Mouse (Mus musculus): ENCODE data around the gene Thada.
"Not testable (repeated sequence)": the region's sequence is repeated elsewhere in the genome, so short reads cannot be mapped to it uniquely, and the experiment has no call there.

Thada gene

DNA sequence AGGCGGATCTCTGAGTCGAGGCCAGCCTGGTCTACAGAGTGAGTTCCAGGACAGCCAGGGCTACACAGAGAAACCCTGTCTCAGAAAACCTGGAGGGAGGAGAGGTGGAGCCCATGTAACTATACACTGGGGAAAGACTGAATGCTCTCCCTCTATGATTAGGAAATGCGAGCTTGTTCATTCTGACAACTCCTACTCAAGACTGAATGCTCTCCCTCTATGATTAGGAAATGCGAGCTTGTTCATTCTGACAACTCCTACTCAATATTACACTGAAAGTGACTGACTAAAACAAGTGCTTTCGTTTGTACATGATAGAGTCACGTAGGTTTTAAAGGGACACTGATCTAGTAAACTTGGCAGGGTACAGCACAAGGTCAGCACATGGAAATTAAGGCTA lies 174.8 kb downstream of the Thada start:
- not testable (repeated sequence) for DNase-seq (ENCODE audit: low spot score in 2 of 2)

DNA sequence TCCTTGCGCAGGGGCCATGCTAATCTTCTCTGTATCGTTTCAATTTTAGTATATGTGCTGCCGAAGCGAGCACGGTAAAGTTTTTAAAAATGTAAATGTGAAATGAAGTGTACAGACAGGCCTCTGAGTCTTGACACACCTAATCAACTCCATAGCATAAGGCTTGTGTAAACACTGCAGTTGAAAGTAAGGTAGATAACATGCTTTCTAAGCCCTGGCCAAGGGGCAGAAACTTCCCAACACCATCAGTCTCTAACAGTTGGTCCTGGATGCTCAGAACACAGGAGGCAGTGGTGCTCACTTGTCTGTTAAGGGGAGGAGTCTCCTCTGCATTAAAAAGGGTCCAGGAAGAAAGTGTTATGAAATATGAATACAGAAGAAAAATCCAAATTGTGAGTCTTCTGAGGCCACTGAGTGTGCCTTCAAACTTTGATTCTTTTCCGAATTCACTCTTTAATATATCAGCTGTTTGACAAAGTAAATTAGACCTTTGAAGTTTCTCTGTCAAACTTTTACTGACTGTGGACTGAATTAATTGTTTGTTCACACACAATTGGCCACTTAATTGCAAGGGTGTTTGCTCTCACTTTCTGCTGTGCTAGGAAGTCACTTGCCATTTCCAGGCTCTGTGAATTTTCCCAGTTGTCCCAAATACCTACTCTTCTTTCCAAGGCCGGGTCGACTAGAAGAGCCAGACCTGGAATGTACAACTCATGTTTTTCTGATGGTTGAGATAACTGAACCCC lies 178.2 kb downstream of the Thada start:
- DNase-seq (ENCODE audit: low spot score in 2 of 2): no peak

DNA sequence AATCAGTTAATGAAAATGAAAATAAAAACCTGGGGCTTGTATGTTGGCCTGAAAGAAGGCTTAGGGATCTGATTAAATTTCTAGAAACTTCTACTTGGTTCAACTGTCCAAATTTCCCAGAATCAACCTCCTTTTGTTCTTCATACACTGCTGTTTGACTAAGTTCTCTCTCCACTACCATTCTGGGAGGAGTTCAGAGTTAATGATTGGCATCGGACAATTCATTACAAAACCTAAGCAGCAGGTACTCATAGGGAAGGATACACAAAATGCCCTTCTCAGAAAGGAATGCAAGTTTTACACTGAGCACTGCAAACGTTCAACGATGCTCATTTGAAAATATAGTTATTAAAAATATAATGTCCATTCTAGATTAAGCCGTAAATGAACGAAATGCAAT lies 179.5 kb downstream of the Thada start:
- no peak for DNase-seq (ENCODE audit: low spot score in 2 of 2)

DNA sequence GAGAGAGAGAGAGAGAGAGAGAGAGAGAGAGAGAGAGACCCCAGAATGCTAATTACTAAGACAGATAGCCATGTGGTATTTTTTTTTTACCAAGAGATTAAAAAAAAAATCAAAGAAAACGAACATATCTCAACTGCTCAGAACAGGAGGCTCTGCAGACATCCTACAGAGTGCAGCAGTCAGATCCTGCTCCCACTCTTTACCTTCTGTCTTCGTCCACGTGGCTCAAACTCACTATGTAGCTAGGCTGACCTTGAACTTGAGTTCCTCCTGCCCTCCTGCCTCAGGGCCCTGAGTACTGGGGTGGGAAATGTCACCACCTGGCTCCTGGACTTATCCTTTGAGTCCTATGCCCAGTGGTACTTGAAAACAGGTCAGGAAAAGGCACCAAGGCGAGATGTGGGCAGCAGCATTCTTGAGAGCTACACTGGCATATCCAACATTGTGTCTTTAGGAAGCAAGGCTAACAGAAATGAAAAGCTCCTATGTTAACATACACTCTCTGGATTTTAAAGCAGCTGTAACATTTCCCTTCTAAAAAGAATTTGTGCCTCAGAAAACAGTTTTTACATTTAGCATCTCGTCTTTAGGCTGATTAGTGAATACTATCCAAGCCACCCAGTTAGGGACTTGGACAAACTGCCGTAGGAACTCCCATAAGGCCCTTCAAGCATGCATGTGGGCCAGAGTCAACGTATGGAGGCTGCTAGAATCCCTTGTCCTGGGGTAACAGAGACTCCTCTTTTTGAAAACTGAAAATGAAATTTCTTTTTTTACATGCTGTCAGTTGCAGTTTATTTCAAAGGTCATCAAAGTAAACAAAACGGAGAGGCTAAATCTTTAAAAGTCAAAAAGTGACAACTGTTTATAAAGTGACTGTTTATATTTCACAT lies 183.4 kb downstream of the Thada start:
- DNase-seq (ENCODE audit: low spot score in 2 of 2): no peak

DNA sequence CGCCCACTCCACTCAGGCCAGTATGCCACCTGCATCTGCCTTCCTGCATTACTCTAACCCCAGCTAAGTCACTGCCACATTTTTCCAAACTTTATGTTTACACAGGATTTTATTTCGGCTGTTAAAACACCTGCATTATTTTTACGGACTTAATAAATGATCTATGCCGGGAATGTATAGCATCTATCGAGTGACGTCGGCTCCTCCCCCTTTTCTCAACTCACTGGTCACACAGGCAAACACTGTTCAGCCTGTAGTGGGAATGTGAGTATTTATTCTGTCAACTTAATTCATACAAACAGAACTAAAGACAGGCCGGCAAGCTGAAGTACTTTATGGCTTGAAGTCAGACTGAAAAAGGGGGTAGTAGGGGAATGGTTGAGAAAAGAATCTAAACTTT lies 187.0 kb downstream of the Thada start:
- no peak for DNase-seq (ENCODE audit: low spot score in 2 of 2)

DNA sequence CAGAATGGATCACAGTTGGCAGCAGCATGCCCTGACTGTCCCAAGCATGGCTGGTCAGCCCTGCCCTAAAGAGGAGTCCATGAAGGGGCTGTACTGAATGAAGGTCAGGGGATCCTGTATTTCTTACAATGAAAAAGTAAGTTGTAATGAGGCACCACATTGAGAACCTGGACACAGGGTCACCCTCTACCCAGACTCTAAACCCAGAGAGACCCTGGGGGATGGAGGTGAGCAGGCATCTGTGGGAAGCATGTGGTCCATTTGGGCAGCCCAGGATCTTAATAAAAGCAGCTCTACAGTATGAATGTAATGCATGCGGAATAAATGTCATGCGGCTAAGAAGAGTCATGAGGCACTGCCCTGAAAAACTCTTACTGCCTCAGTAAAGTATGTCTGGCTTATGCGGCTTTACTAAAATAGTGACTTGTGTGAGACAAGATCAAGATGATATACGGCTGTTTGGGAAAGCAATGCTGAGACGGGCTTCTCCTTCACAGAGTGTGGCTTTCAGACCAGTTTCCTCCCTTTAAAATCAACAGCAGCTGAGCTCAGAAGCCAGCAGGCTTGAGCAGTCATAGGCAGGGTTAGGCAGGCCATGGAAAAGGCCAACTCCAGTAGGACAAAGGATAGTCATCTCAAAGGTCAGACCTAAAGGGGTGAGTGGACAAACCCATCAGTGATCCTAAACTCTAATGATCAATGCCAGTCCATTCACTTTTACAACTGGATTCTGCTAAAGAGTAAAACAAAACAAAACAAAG lies 187.6 kb downstream of the Thada start:
- DNase-seq (ENCODE audit: low spot score in 2 of 2): peak in 1 of 2 experiments; percentile 36

DNA sequence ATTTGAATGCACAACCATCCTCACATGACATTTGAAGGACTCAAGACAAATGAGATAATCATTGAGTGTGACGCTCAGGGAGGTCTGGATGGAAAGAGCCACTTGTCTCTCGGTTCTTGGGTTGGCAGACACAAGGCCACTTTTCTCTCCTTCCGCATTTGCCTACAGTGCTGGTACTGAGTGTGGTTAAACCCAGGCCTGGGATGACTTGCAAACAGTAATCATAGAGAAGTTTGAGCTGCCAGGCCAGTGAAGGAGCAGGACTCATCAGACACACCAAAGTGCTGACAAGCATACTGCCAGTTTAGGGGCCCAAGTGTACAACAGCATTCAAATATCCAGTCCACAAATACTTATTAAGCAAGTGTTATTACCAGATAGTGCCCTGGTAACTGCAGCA lies 191.0 kb downstream of the Thada start:
- DNase-seq (ENCODE audit: low spot score in 2 of 2): no peak

DNA sequence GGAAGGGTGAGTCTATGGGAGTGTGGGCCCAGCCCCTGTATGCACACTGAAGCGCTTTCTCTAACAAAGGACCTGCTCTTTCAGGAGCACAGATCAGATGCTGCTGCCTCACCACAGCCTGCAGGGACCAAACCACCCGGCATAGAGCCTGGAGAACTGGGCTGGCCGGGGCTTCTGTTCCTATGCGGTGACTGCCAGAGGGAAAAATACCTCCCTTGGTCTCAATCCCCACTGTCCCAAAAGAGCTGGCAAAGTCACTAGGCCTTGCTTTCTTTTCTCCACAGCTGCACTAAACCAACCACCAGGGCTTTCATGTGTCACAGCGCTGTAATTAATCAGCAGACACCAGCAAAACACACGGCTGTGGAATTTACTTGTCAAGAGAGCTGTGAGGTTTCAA lies 191.8 kb downstream of the Thada start:
- DNase-seq (ENCODE audit: low spot score in 2 of 2): no peak

DNA sequence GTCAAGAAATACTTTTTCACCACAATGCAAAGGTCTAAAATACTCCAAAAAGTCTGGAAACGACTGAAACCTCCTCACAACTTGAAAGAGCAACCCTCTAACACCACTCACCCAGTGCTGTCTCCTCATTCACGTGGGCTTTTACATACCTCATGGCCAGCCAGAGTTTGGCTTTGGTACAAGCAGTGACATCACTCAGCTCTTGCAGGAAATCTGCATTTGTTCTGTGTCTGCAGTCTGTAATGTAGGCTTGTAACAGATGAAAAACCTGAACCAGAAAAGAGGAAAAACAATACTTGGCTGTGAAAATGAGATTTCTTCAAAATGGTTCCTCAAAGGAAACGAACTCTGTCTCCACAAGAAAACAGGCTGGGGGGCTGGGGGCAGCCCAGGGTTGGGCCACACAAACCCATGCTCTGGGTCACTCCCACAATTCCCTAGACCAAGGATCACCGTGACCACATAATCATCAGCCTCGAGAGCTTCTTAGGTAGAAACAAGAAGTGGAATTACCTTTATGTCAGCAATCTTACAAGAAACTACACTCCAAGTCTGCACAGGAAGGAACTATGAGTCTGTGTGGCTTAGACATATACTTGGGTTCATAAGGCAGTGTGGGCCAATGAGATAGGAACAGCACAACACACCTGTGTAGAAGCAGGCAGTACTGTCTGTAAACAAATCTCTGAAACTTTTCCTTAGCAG lies 193.3 kb downstream of the Thada start:
- no peak for DNase-seq (ENCODE audit: low spot score in 2 of 2)

DNA sequence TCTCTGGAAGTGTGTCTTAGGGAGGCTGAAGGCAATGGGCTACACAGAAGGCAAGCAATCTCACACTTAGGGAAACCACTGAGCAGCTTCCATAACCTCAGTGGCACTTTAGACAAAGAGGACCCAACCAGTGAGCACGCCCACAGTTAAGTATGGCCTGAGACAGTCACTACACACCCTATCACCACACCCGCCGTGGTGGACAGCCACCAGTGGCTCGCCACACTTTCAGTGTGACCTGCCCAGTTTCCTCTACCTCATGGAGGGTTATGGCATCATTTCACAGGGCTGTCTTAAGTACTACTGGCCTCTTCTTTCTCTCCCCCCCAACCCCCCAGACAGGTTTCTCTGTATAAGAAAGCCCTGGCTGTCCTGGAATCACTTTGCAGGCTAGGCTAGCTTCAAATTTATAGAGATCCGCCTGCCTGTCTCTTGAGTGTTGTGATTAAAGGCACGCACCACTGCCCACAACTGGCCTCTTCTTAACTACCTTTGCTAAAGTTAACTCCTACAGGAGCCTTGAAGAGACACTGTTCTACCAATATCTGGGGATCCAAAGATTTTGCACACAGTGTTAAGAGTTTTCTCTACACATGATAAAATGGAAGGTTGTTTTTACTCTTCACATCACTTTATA lies 194.3 kb downstream of the Thada start:
- DNase-seq (ENCODE audit: low spot score in 2 of 2): no peak

DNA sequence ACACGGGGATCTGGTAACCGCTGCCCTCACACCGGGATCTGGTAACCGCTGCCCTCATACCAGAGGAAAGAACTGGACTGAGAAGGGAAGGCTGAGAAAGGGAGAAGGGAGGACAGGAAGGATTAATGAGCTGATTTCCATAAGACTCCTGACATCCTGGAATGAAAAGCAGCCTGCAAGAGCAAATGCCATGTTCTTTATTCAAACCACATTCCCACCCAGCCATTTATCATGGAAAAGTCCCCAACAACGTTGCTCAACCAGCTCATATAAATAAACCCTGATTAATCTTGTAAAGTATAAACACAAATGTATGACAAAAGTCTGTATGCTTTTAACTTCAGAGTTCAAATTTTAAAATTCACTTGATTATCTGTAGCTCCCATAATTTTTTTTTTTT lies 196.3 kb downstream of the Thada start:
- no peak for DNase-seq (ENCODE audit: low spot score in 2 of 2)

DNA sequence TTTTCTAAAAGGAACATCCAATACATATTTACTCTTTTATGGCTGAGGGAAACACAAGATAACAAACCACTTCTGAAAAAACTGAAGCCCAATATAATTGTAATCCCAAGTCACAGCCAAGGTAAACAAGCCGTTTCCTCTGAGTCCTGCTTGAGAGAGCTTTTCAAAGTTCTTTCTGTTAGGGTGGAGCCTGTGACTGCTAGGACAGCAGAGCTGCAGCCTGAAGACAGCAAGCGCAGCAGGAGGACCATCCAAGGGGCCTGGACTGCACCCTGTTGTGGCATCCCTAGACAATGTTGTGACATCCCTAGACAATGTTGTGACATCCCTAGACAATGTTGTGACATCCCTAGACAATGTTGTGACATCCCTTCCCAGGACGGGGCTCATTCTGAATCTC lies 197.6 kb downstream of the Thada start:
- DNase-seq (ENCODE audit: low spot score in 2 of 2): no peak

DNA sequence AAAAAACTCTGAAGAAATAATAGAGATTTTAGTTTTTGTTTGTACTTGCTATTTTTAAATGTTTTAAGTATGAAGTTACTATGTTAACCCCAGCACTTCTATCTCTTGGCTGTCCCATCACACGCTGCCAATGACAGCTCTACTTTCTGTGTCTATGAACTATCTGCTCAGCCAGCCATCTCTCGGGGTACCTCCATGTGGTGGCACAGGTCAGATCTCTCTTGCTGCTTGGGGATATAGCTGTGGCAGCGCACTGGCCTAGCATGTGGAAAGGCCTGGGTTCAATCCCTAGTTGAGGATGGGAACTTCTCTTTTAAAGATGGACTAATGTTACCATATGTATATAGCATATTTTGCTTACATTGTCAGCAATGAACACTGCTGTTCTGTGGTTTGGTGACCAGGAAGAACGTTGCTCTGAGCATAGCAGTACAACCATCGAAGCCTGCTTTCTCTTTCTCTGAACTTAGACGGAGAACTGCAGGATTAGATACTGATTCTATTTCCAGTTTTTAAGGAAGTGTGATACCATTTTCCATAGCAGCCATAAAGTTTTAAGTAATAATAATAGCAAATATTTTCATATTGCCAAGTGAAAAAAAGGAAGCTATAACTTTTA lies 198.4 kb downstream of the Thada start:
- DNase-seq (ENCODE audit: low spot score in 2 of 2): no peak

DNA sequence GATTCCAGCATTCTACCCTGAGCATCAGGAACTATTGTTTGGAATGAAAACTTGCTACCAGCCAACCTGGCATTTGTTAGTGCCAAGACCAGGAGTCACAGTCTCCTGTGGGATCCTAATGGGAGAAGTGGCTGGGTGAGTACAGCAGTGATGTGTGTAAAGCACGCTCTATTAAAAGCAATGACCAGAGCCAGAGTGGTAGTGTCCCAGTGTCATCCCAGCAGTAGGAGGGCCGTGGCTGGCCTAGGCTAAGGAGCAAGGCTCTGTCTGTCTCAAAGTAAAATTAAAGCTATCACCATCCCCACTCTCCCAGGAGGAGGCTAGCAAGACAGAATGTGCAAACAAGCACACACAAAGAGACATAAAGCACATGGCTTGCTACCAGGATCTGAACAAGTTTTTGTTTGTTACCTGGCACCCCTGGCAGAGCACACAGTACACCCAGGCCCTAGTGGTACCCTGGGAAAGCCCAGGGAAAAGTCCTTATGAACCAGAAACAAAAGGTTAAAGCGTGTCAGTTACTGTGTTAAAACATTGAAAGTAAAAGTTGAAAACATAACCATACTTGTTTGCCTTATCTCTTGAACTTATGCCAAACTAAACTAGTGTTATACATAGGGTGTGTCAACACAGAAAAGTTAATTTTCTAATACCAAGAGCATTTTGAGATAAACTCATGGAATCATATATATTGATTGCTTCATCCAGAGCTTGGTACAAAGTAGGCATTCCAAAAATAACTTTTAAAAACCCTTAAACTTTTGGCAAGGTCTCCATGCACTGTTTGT lies 199.7 kb downstream of the Thada start:
- no peak for DNase-seq (ENCODE audit: low spot score in 2 of 2)

DNA sequence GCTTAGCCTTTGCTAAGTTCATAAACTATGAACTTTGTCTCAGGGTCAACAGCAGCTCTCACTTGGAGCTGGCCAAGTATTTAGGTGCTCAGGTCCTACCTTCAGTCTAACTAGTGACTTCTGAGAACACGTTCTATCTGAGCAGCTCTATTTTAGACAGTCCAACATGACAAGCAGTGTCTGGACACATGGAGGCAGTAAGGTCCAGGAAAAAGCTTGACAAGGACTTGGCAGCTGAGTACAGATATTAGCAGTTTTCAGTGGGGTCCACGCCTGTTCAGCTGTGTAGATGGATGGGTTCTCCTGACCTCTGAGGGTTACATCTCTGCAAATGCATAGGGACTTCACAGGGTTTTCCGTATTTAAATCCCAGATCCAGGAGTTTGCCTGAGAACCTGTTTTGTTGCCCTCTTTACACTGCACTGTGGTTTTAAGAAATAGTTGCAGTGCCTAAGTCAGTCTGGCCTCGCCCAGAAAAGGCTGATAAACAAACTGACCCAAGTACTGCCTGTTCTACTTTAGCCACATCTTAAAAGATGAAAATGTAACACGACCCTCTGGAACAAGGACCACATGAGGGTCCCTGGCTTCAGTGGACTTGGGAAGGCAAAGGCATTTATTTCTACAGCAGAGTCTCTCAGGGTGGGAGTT lies 200.4 kb downstream of the Thada start:
- DNase-seq (ENCODE audit: low spot score in 2 of 2): no peak

DNA sequence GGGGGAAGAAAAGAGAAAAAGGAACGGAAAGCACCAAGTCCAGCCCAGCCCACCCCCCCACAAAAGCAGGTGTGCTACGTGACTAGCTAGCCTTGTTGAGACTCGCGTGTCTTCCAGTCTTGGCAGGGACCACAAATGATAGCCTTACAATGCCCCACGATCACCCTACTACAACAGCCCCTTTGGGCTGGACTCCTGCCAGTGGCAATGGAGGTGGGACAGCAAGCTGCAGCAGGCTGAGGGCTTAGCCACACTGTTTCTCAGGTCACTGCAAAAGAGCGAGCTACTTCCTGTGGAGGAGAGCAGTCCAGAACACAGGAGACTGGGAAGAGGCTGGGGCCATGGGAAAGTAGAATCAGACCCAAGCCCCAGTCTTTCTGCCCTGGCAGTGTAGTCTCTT lies 201.7 kb downstream of the Thada start:
- no peak for DNase-seq (ENCODE audit: low spot score in 2 of 2)

DNA sequence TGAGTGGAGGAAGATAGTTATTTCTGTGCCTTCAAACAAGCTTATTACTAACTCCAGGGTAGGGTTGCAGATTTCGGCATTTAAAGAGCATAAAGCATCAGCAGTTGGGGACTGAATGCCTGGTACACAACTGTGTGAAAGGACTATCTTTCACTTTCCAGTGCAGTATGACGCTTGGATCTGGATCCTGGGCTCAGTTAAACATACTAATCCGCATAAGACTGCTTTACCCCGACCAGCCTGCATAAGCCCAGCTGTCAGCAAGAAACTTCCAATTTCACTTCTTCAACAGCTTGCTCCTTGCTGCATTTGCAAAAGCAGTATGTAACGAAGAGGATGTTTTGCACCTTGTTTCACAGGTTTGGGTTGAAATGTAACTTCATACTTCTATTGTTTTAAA lies 202.4 kb downstream of the Thada start:
- no peak for DNase-seq (ENCODE audit: low spot score in 2 of 2)

DNA sequence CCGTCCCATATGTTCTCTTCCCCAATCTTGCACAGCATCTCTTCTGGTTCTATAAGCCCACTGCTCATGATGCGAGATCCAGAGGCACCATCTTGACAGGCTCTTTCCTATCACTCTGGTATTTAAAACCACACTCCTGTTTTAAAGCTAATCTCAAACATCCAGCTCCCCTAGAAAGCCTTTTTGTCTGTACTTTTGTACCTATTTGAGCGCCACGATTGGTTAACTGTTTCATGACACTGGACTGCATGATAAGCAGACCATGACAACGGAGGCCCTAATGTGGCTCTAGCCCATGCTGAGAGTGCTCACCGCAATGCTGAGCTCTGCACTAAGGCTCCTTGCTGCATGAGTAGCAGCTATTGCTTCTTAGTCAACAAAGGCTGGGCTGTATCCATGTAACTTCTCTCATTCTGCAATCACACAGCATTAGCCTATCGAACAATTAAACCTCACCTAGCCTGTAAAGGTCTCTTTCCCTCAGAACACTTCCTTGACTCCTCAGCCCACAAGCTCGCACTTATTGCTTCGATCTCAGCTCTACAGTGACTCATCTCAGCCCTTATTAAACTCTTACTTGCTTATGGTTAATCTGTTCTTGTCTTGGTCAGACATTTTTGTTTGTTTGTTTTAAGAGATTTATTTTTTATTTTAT lies 203.6 kb downstream of the Thada start:
- DNase-seq (ENCODE audit: low spot score in 2 of 2): no peak

DNA sequence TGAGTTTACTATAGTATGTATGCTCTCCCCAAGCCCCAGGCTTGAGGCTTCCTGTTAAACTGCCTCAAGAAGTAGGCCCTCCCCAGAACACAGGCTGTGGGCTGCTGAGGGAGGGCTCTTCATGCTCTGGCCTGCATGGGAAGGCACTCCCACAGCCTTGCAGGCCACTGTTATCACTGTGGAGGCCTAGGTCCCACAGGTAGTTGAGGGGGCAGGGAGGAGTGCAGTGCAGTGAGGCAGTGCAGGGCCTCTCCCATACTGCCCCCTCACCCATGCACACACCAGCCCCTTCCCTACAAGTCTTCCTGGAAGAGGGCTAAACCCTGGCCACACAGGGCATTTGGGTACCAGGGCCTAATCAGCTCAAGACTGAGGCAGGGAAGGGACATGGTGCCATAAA lies 205.0 kb downstream of the Thada start:
- DNase-seq (ENCODE audit: low spot score in 2 of 2): no peak
